Mouse (Mus musculus) ES-Bruce4 (cell line): ENCODE data around the gene Hps3. TPM values are rescaled to one million over a fixed set of nuclear protein-coding genes. Genes with fewer than 3 reads are reported as not detected.

Experiments
- H3K27ac ChIP-seq: 2 replicates; pipeline ENCODE4 v1.5.1; 2012; ENCODE audit warnings: low read length, inconsistent platforms; ENCODE audit not compliant: insufficient read depth
- H3K27me3 ChIP-seq: 2 replicates; pipeline ENCODE4 v1.6.1; 2012; ENCODE audit warnings: mild to moderate bottlenecking, low read length, inconsistent platforms; ENCODE audit not compliant: control insufficient read depth, poor library complexity, insufficient read depth, severe bottlenecking
- H3K36me3 ChIP-seq: 2 replicates; pipeline ENCODE4 v1.6.1; 2012; ENCODE audit warnings: inconsistent platforms, mild to moderate bottlenecking, low read length, moderate library complexity; ENCODE audit not compliant: control insufficient read depth, poor library complexity, insufficient read depth, severe bottlenecking
- H3K4me1 ChIP-seq: one replicate; pipeline ENCODE4 v1.8.1; 2011; ENCODE audit warnings: low read length; ENCODE audit not compliant: control insufficient read depth, insufficient read depth
- H3K4me3 ChIP-seq: 2 replicates; pipeline ENCODE4 v1.5.1; 2011; ENCODE audit warnings: low read depth, mild to moderate bottlenecking, low read length
- H3K9ac ChIP-seq: 2 replicates; pipeline ENCODE4 v1.6.1; 2012; ENCODE audit warnings: low read depth, mild to moderate bottlenecking, inconsistent platforms; ENCODE audit not compliant: poor library complexity, severe bottlenecking
- H3K9me3 ChIP-seq: replicated peaks from 2 replicates; pipeline ENCODE4 v1.6.1; 2012; ENCODE audit warnings: mild to moderate bottlenecking, low read length, inconsistent platforms; ENCODE audit not compliant: control insufficient read depth, poor library complexity, insufficient read depth, severe bottlenecking
- CTCF ChIP-seq: IDR thresholded peaks from one replicate; pipeline ENCODE4 v1.8.1; 2011; ENCODE audit warnings: low read depth, low read length
- EP300 ChIP-seq: IDR thresholded peaks from 2 replicates; pipeline ENCODE4 v1.6.1; 2011; ENCODE audit warnings: low read depth, low read length; ENCODE audit not compliant: insufficient read depth
- POLR2A ChIP-seq: IDR thresholded peaks from one replicate; pipeline ENCODE4 v1.8.1; 2011; ENCODE audit warnings: low read length; ENCODE audit not compliant: insufficient read depth
- polyA plus RNA-seq: library from polyadenylated mRNA; stranded (reverse); fragments of >200 nt; gene quantifications from 2 replicates; pipeline ENCODE4 v1.2.4, GENCODE M21; 2011; ENCODE audit warnings: low read depth; ENCODE audit not compliant: missing spikeins, insufficient read depth, insufficient read length

Gene Hps3
- polyA plus RNA-seq, 1 experiment = 15.9 TPM

DNA sequence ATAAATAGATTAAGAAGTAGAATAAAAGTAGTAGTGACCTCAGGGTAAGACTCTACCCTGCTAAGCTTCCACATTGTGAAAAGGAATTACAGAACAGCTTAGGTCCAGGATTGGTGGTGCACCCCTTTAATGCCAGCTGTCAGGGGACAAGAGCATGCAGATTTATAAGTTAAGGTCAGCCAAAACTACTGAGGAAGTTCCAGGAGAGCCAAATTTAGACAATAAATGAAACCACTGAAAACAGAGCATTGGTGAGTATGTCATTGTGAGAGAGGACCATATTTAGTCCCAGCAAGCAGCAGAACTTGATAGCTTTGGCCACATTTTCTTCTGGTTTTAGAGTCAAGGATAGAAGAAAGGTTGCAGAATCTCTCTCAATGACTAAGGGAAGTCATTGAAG is 86.6 kb downstream of the Hps3 start:
- no peaks in the 10 kb centered on the region for H3K36me3 ChIP-seq
- no peaks in the 10 kb centered on the region for H3K27me3 ChIP-seq
- H3K27ac ChIP-seq = no peak overlapping the region
- no peak for TF ChIP-seq POLR2A
- no peak for TF ChIP-seq CTCF
- TF ChIP-seq EP300 = no peak
- H3K9me3 ChIP-seq = no peaks in the 10 kb centered on the region
- H3K9ac ChIP-seq = no peak overlapping the region
- no peaks in the 10 kb centered on the region for H3K4me1 ChIP-seq
- no peak overlapping the region for H3K4me3 ChIP-seq

Other genes with a start within 250 kb of the Hps3 start
- 0.52 and 0.88 TPM in 2 replicates for gene Cp, start 78.3 kb downstream of the Hps3 start, polyA plus RNA-seq
- 63.6 and 70.4 TPM in 2 replicates for gene Hltf, start 22.5 kb upstream of the Hps3 start, polyA plus RNA-seq
- 35.2 and 38.4 TPM in 2 replicates for gene Gyg, start 120.0 kb upstream of the Hps3 start, polyA plus RNA-seq
- gene Cpa3, start 206.9 kb upstream of the Hps3 start, polyA plus RNA-seq = not detected in 2 replicates
- gene Cpb1, start 240.4 kb upstream of the Hps3 start, polyA plus RNA-seq = 0.22 and 0.24 TPM in 2 replicates